Mouse (Mus musculus): ENCODE measurements around the gene Specc1.

The Specc1 gene

GRCm38 (mm10) chr11:61970901-61971300 lies 14.3 kb downstream of the Specc1 start:
- no peak for DNase-seq

GRCm38 (mm10) chr11:61971441-61972221 lies 15.1 kb downstream of the Specc1 start:
- no peak for DNase-seq

GRCm38 (mm10) chr11:61974106-61974707 lies 17.6 kb downstream of the Specc1 start:
- DNase-seq, result no peak

GRCm38 (mm10) chr11:61975783-61976182 lies 19.2 kb downstream of the Specc1 start:
- DNase-seq, result no peak

- DNase-seq, result no peak
These were observed 24.7 kb downstream of the Specc1 start for GRCm38 (mm10) chr11:61981285-61981684.

- no peak for DNase-seq
These were observed 26.3 kb downstream of the Specc1 start for GRCm38 (mm10) chr11:61982828-61983227.

- DNase-seq, result no peak
These were observed 30.4 kb downstream of the Specc1 start for GRCm38 (mm10) chr11:61986939-61987338.

GRCm38 (mm10) chr11:61989647-61990046 lies 33.1 kb downstream of the Specc1 start:
- peak; percentile 28 to 40 for DNase-seq

GRCm38 (mm10) chr11:61991576-61991975 lies 35.0 kb downstream of the Specc1 start:
- no peak for DNase-seq

- DNase-seq, result no peak
These were observed 36.2 kb downstream of the Specc1 start for GRCm38 (mm10) chr11:61992671-61993285.

GRCm38 (mm10) chr11:61999501-61999900 lies 42.9 kb downstream of the Specc1 start:
- no peak for DNase-seq

- DNase-seq, result no peak
These were observed 43.5 kb downstream of the Specc1 start for GRCm38 (mm10) chr11:62000099-62000498.

- DNase-seq, result no peak
These were observed 45.4 kb downstream of the Specc1 start for GRCm38 (mm10) chr11:62001977-62002376.

- DNase-seq, result peak in 1 of 2 experiments; percentile 36
These were observed 48.3 kb downstream of the Specc1 start for GRCm38 (mm10) chr11:62004881-62005240.

- DNase-seq, result peak; percentile 62
These were observed 48.8 kb downstream of the Specc1 start for GRCm38 (mm10) chr11:62005241-62005910.

- DNase-seq, result no peak
These were observed 49.3 kb downstream of the Specc1 start for GRCm38 (mm10) chr11:62005911-62006260.

GRCm38 (mm10) chr11:62006680-62007079 lies 50.1 kb downstream of the Specc1 start:
- no peak for DNase-seq

GRCm38 (mm10) chr11:62007984-62008383 lies 51.4 kb downstream of the Specc1 start:
- no peak for DNase-seq

- DNase-seq, result no peak
These were observed 54.2 kb downstream of the Specc1 start for GRCm38 (mm10) chr11:62010625-62011231.

- DNase-seq, result no peak
These were observed 55.5 kb downstream of the Specc1 start for GRCm38 (mm10) chr11:62012039-62012438.

- no peak for DNase-seq
These were observed 56.9 kb downstream of the Specc1 start for GRCm38 (mm10) chr11:62013449-62013848.

- no peak for DNase-seq
These were observed 58.6 kb downstream of the Specc1 start for GRCm38 (mm10) chr11:62015071-62015654.

GRCm38 (mm10) chr11:62016985-62017384 lies 60.4 kb downstream of the Specc1 start:
- no peak for DNase-seq

Data from lung, postnatal 4 days (tissue).